Mouse (Mus musculus) right cerebral cortex, adult 18-20 months (tissue): ENCODE results near the gene Ffar3.

Source experiments
- DNase-seq: peaks from one replicate; pipeline ENCODE4 v3.0.0; 2022; ENCODE audit warnings: mixed read lengths

The Ffar3 gene

GRCm38 (mm10) chr7:30856078-30856477 is at the start of gene Ffar3:
TSS of gene Ffar3 (minus strand) at chr7:30856178.
- no peak for DNase-seq

DNA sequence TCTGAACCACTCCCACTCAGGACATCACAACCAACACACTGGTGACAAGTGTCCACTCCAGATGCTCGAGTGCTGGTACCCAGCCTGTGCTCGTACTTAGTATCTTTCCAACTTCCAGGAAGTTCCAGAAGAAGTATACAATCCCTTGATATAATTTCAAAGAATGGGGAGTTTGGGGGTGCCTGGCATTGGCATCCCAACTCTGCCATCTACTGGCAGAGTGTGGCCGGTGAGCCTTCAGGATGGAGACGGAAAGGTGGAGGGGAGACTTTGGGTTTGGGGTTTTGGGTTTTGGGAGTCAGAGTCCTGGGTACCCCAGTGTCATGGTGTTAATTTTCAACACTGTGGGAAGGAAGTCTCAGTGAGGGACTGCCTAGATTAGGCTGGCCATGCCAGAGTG is 48.1 kb upstream of the Ffar3 start:
- no peak for DNase-seq

GRCm38 (mm10) chr7:30895217-30895616 is 39.2 kb upstream of the Ffar3 start:
- DNase-seq = no peak

- DNase-seq = no peak
Measured at GRCm38 (mm10) chr7:30892515-30892914, 36.5 kb upstream of the Ffar3 start.

GRCm38 (mm10) chr7:30891746-30892145 is 35.8 kb upstream of the Ffar3 start:
- DNase-seq = no peak

DNA sequence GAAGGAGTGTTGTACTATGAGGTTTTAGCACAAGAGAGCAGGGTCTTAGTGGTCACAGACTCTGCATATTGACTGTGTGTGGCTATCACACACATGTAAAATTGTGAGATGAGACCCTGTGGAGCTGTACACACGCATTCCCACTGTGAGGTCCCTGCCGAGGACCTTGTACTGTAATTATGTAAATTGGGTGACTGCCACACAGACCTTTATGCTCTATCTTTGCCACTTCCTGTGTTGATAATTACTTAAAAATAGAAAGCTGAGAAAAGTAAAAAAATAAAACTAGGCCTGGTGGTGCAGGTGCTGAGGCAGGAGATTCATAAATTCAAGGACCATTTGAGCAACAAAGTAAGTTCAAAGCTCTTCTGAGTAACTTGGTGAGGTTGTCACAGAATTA is 34.7 kb upstream of the Ffar3 start:
- DNase-seq = no peak

- DNase-seq = no peak
Measured at GRCm38 (mm10) chr7:30888786-30889185, 32.8 kb upstream of the Ffar3 start.

- no peak for DNase-seq
Measured at GRCm38 (mm10) chr7:30887568-30888188, 31.7 kb upstream of the Ffar3 start.

GRCm38 (mm10) chr7:30886852-30887251 is 30.9 kb upstream of the Ffar3 start:
- DNase-seq = no peak

GRCm38 (mm10) chr7:30884047-30884446 is 28.1 kb upstream of the Ffar3 start:
- DNase-seq = no peak

GRCm38 (mm10) chr7:30881367-30881766 is 25.4 kb upstream of the Ffar3 start:
- DNase-seq = no peak

GRCm38 (mm10) chr7:30880176-30880575 is 24.2 kb upstream of the Ffar3 start, which contains the start of gene Cd22:
TSS of gene Cd22 (minus strand) at chr7:30880342.
- DNase-seq = no peak

DNA sequence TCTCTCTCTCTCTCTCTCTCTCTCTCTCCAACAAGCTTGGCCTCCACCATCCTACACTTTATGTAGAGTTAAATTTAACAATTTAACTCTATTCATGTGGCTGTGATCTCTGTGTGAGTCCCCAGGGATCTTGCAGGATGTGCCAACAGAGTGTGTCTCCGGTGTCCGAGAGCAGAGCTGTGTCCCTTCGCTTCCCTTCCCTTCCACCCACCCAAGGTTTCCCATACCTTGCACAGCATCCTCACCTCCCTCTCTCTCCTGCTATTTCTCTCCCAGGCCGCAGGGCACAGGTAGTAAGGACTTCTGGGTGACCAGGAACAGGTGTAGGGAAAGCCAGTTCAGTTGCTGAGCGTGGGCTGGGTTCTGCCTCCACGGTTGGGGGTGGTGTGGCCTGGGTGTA is 23.0 kb upstream of the Ffar3 start:
- no peak for DNase-seq

DNA sequence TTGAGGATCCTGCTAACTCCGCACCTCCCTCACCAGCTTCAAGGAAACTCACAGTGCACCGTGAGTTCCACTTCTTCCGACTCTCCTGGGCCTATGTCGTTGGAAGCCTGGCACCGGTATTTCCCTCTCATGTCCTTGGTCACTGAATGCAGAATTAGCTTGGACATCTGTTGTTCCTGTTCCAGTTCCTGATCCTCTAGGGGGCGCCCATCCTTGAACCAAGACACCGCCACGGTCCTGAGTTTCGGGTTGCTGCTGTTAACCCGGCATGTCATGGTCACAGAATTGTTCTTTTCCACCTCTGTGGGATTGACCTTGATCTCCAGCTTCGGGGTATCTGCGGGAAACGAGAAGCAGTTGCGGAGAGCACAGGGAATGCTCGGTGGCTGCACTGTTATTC is 17.1 kb upstream of the Ffar3 start:
- DNase-seq = peak; percentile 57

GRCm38 (mm10) chr7:30863386-30863785 is 7.4 kb upstream of the Ffar3 start:
- DNase-seq = no peak

GRCm38 (mm10) chr7:30861464-30861863 is 5.5 kb upstream of the Ffar3 start, which contains the start of gene Ffar1:
TSS of gene Ffar1 (minus strand) at chr7:30861564.
- DNase-seq = no peak

GRCm38 (mm10) chr7:30859635-30860402 is 3.8 kb upstream of the Ffar3 start:
- peak; percentile 32 for DNase-seq

DNA sequence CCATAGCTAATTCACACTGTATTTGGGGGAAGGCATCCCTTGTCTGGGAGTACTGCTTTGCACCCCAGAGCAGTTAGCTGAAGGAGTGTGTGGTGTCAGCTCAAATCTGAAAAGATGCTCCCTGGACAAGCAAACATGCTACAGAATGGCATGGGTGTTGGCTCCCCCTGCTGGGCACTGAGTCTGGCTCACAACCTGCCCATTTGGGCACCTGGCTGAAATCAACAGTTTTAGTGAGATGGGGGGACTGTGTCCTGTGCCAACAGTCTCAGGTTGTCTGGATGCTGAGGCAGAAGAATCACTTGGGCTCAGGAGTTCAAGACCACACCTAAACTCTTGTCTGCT is 3.3 kb upstream of the Ffar3 start:
- peak; percentile 71 for DNase-seq

DNA sequence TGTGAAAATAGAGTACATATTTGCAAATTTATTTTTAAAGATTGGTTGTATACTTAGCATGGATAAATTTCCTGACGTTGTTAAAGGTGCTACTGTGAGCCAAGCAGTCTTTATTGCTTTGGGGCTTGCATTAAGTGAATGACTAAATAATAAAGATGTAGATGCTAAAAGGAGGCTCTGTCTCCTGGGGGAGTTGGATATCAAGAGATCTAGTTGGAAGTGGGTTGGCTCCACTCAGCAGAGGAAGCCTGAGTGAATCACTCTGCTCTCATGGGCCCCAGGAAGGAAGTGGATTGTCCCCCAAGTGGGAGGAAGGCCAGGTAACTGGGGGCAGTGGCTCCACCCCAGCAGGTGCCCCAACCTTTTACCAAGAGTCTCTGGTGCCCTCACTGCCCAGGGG is 1.8 kb upstream of the Ffar3 start:
- no peak for DNase-seq

DNA sequence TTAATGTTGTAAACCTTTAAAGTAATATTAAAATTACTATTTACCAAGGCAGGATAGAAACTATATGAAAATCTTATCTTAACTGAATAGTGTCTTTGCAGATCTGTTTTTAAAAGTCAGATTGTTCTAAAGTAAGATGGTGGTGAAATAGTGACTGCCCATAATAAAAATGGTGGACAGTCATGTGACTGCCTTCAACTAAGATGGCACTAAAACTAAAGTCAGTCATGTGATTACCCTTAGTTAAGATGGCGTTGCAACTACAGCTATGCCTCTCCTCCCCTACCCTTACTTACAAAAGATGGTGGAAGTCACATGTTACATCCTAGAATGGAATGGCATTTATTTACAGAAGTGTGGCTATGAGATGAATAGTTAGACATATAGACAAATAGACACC is 4.6 kb downstream of the Ffar3 start:
- DNase-seq = no peak

GRCm38 (mm10) chr7:30847934-30848333 is 8.0 kb downstream of the Ffar3 start:
- DNase-seq = no peak

- no peak for DNase-seq
Measured at GRCm38 (mm10) chr7:30847386-30847785, 8.6 kb downstream of the Ffar3 start.

DNA sequence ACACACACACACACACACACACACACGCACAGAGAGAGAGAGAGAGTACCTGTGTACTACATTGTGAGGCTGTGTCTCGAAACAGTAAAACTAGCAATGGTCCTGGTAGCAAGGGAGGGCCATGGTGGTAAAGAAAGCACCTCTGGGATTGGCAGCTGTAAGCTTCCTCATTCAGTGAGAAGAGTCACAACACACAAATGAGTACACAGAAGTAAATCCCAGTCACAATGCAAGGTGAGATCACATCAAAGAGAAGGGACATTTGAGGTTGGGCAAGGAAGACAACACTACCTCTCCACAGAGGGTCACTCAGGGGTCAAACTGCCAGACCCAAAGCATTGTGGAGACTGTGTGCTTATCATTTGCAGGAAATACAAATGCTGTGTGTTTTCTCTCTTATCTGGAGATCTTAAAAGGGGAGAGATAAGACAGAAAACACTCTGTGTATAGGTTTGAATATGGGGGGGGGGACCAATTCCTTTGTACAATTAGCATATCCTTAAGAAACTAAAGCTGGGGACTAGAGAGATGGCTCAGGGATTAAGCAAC is 9.4 kb downstream of the Ffar3 start:
- DNase-seq = no peak

- peak; percentile 10 for DNase-seq
Measured at GRCm38 (mm10) chr7:30844676-30845297, 11.2 kb downstream of the Ffar3 start.
